12 mouse cellular contexts compared by ENCODE assay signal in genomic region chr2:132286376-132287076, GRCm38 (mm10). TPM values are rescaled to one million over a fixed set of nuclear protein-coding genes. Genes with fewer than 3 reads are reported as not detected.
A peak's percentile ranks its signal among the peaks of the same experiment; 100 is the strongest.
DNase-seq lines count a peak whose midpoint lies in the region; ATAC-seq and TF ChIP-seq lines count a peak whose summit lies in the region.
"Had no signal": no experiment of that assay in that cellular context is flagged by ENCODE, and none has a peak within 500 bp of the region (broad histone marks: within the 10 kb centered on the region; RNA-seq: fewer than 3 reads in every experiment).

No protein-coding gene starts in this region.

- no peak overlapping the region for H3K4me3 ChIP-seq in heart, adult 2 months
- no peak overlapping the region for H3K4me3 ChIP-seq in heart, embryonic 11.5 days (ENCODE audit: low read depth, low read length)
- no peak overlapping the region for H3K4me3 ChIP-seq in C2C12 (ENCODE audit: insufficient read depth, poor library complexity, severe bottlenecking)
- H3K4me3 ChIP-seq in bone marrow macrophage, adult 2 months (ENCODE audit: insufficient read depth, low read length), result no peak overlapping the region
- no peak overlapping the region for H3K4me3 ChIP-seq in heart, embryonic 15.5 days
- no peak overlapping the region for H3K4me3 ChIP-seq in hindbrain, embryonic 16.5 days (ENCODE audit: low read length)
- H3K4me3 ChIP-seq: forebrain, embryonic 12.5 days; hindbrain, embryonic 12.5 days; neural tube, embryonic 12.5 days had no signal

- no peak overlapping the region for H3ac ChIP-seq in C2C12 (ENCODE audit: control insufficient read depth, insufficient read length, low read depth)

- peak; percentile 40 for TF ChIP-seq CTCF in heart, adult 2 months (IDR thresholded peaks at IDR 0.05)
- no peak for TF ChIP-seq CTCF in C2C12 (IDR thresholded peaks at IDR 0.05; ENCODE audit: control insufficient read depth, insufficient read depth, insufficient read length)
- no peak for TF ChIP-seq CTCF in bone marrow macrophage, adult 2 months (IDR thresholded peaks at IDR 0.05; ENCODE audit: low read depth, low read length)

- H3K36me3 ChIP-seq in heart, adult 2 months (ENCODE audit: control insufficient read depth, insufficient read depth, low read length), result peaks cover 28% of the 10 kb centered on the region
- no peaks in the 10 kb centered on the region for H3K36me3 ChIP-seq in heart, embryonic 11.5 days (ENCODE audit: control insufficient read depth, insufficient read depth, low read length)
- no peaks in the 10 kb centered on the region for H3K36me3 ChIP-seq in C2C12 (ENCODE audit: control insufficient read depth, insufficient read depth)
- no peaks in the 10 kb centered on the region for H3K36me3 ChIP-seq in heart, embryonic 15.5 days
- no peaks in the 10 kb centered on the region for H3K36me3 ChIP-seq in hindbrain, embryonic 16.5 days (ENCODE audit: control insufficient read depth, insufficient read depth, low read length)
- H3K36me3 ChIP-seq: forebrain, embryonic 12.5 days; hindbrain, embryonic 12.5 days had no signal

- peak overlapping the region; percentile 92 for H3K27ac ChIP-seq in heart, adult 2 months
- H3K27ac ChIP-seq in heart, embryonic 11.5 days (ENCODE audit: low read depth, low read length), result no peak overlapping the region
- peak overlapping the region; percentile 77 for H3K27ac ChIP-seq in bone marrow macrophage, adult 2 months (ENCODE audit: insufficient read depth, low read depth, low read length)
- peak overlapping the region; percentile 81 for H3K27ac ChIP-seq in heart, embryonic 15.5 days
- H3K27ac ChIP-seq in hindbrain, embryonic 16.5 days (ENCODE audit: low read depth, low read length), result no peak overlapping the region
- H3K27ac ChIP-seq: forebrain, embryonic 12.5 days; hindbrain, embryonic 12.5 days; neural tube, embryonic 12.5 days had no signal

- TF ChIP-seq POLR2A in heart, adult 2 months (IDR thresholded peaks at IDR 0.05; ENCODE audit: insufficient read depth, low read depth, low read length), result no peak
- no peak for TF ChIP-seq POLR2A in bone marrow macrophage, adult 2 months (IDR thresholded peaks at IDR 0.05; ENCODE audit: borderline replicate concordance, low read depth, low read length)

- no peak overlapping the region for H3K4me2 ChIP-seq in heart, embryonic 11.5 days
- peak overlapping the region; percentile 27; the same call in 1 of the 2 replicates for H3K4me2 ChIP-seq in heart, embryonic 15.5 days
- no peak overlapping the region for H3K4me2 ChIP-seq in hindbrain, embryonic 16.5 days (ENCODE audit: low read length)
- H3K4me2 ChIP-seq: forebrain, embryonic 12.5 days; hindbrain, embryonic 12.5 days; neural tube, embryonic 12.5 days had no signal

- peaks cover 37% of the 10 kb centered on the region for H3K79me3 ChIP-seq in C2C12 (ENCODE audit: low read depth)

- peaks cover 5% of the 10 kb centered on the region; the same call in 1 of the 2 replicates for H3K79me2 ChIP-seq in heart, adult 2 months (replicated peaks; ENCODE audit: control insufficient read depth, insufficient read depth, low read length)
- H3K79me2 ChIP-seq in C2C12 (ENCODE audit: control insufficient read depth, insufficient read depth), result peaks cover 89% of the 10 kb centered on the region

- ATAC-seq in heart, embryonic 11.5 days (replicated peaks; ENCODE audit: insufficient number of reproducible peaks, low FRiP score, low TSS enrichment), result no peak
- ATAC-seq in heart, embryonic 15.5 days (replicated peaks; ENCODE audit: insufficient number of reproducible peaks, insufficient read depth, low FRiP score, low read depth), result no peak
- ATAC-seq in hindbrain, embryonic 16.5 days, result no peak
- ATAC-seq: lung, postnatal 0 days had no signal

- peaks cover 35% of the 10 kb centered on the region for H3K4me1 ChIP-seq in heart, adult 2 months (ENCODE audit: control insufficient read depth, insufficient read depth, low read length)
- H3K4me1 ChIP-seq in heart, embryonic 11.5 days (ENCODE audit: control insufficient read depth, insufficient read depth, low read length), result peaks cover 43% of the 10 kb centered on the region
- H3K4me1 ChIP-seq in bone marrow macrophage, adult 2 months (ENCODE audit: control insufficient read depth, insufficient read depth, low read length), result peaks cover 52% of the 10 kb centered on the region
- H3K4me1 ChIP-seq in heart, embryonic 15.5 days (replicated peaks), result peaks cover 63% of the 10 kb centered on the region
- H3K4me1 ChIP-seq in hindbrain, embryonic 16.5 days (ENCODE audit: control insufficient read depth, insufficient read depth, low read depth, low read length), result peaks cover 19% of the 10 kb centered on the region

- no peak overlapping the region for H3K9ac ChIP-seq in heart, adult 2 months (ENCODE audit: low read depth, low read length)
- no peak overlapping the region for H3K9ac ChIP-seq in heart, embryonic 11.5 days (ENCODE audit: low read depth, low read length)
- no peak overlapping the region for H3K9ac ChIP-seq in heart, embryonic 15.5 days
- no peak overlapping the region for H3K9ac ChIP-seq in hindbrain, embryonic 16.5 days (ENCODE audit: low read depth, low read length)
- H3K9ac ChIP-seq: forebrain, embryonic 12.5 days; hindbrain, embryonic 12.5 days; neural tube, embryonic 12.5 days had no signal

- TF ChIP-seq EP300 in heart, adult 2 months (IDR thresholded peaks at IDR 0.05; ENCODE audit: insufficient read depth, low read depth, low read length), result 0 out of 2 replicates have a peak, but pooled peaks have one; percentile 45

- WGBS in heart, adult 2 months, result 31% methylated on average over 9 of the region's 9 CpGs
- WGBS in heart, embryonic 11.5 days (ENCODE audit: insufficient replicate concordance), result 83% methylated on average over 9 of the region's 9 CpGs
- 53% methylated on average over 9 of the region's 9 CpGs for WGBS in heart, embryonic 15.5 days
- WGBS in hindbrain, embryonic 16.5 days, result 81% methylated on average over 9 of the region's 9 CpGs

- DNase-seq in heart, adult 2 months, result peak in 1 of 2 experiments; percentile 59
- no peak for DNase-seq in frontal cortex, postnatal 36 days (ENCODE audit: low spot score in 2 of 2)
- DNase-seq in neural tube, embryonic 10.5 days (ENCODE audit: extremely low spot score, low spot score), result no peak

- H3K27me3 ChIP-seq in heart, adult 2 months (ENCODE audit: control insufficient read depth, insufficient read depth, low read length), result no peaks in the 10 kb centered on the region
- H3K27me3 ChIP-seq in heart, embryonic 11.5 days (ENCODE audit: control insufficient read depth, insufficient read depth, low read length), result 0 out of 2 replicates have a peak, but pooled peaks cover 4% of the 10 kb centered on the region
- H3K27me3 ChIP-seq in C2C12 (ENCODE audit: control insufficient read depth, insufficient read depth, insufficient read length), result no peaks in the 10 kb centered on the region
- H3K27me3 ChIP-seq in heart, embryonic 15.5 days, result no peaks in the 10 kb centered on the region
- H3K27me3 ChIP-seq in hindbrain, embryonic 16.5 days (replicated peaks; ENCODE audit: control insufficient read depth, insufficient read depth, low read length), result no peaks in the 10 kb centered on the region
- H3K27me3 ChIP-seq: forebrain, embryonic 12.5 days; hindbrain, embryonic 12.5 days; neural tube, embryonic 12.5 days had no signal

- intact Hi-C loops in heart, adult 2 months (cut with DNase I), result no loop called here

- no peaks in the 10 kb centered on the region for H3K9me3 ChIP-seq in heart, embryonic 11.5 days (replicated peaks; ENCODE audit: control insufficient read depth, low read length)
- no peaks in the 10 kb centered on the region for H3K9me3 ChIP-seq in heart, embryonic 15.5 days (replicated peaks)
- peaks cover 3% of the 10 kb centered on the region; the same call in 1 of the 2 replicates for H3K9me3 ChIP-seq in hindbrain, embryonic 16.5 days (ENCODE audit: control insufficient read depth, low read length)
- H3K9me3 ChIP-seq: forebrain, embryonic 12.5 days; neural tube, embryonic 12.5 days had no signal

TF ChIP-seq in C2C12, 6 proteins besides CTCF, POLR2A, EP300 and RAD21:
- TF ChIP-seq FOSL1 (IDR thresholded peaks at IDR 0.05; ENCODE audit: insufficient read depth, low read length, poor library complexity, severe bottlenecking) (no peak), CEBPB (IDR thresholded peaks at IDR 0.05; ENCODE audit: low read depth) (no peak), MAX (IDR thresholded peaks at IDR 0.05) (no peak), MYOD1 (IDR thresholded peaks at IDR 0.05; ENCODE audit: control insufficient read depth, insufficient read length, low read depth) (no peak), USF1 (IDR thresholded peaks at IDR 0.05; ENCODE audit: low read depth) (peak; percentile 100), MYOG (IDR thresholded peaks at IDR 0.05; ENCODE audit: control insufficient read depth, extremely low read depth, insufficient read length) (no peak)

RNA-seq across cellular contexts. Expression of gene Cds2, which starts 23.6 kb away (rescaled TPM):
- total RNA-seq in heart, adult 2 months (2021), result 10 to 100 TPM; 75.4 to 90.4 TPM
- polyA plus RNA-seq in heart, adult 2 months (2012; rRNA removed), result 48.0 and 85.1 TPM in 2 replicates
- 13.0 and 18.5 TPM in 2 replicates for polyA plus RNA-seq in heart, embryonic 11.5 days (2014; fragmentation: Nextera tagmentation; extraction: Ambion mirVana)
- polyA plus RNA-seq in C2C12 (2012; fragmentation: generic; extraction: Trizol), result 13.4 TPM
- polyA plus RNA-seq in bone marrow macrophage, adult 2 months (2012; ENCODE audit: insufficient read depth, insufficient read length, missing spikeins), result 45.9 and 57.8 TPM in 2 replicates
- 20.8 and 26.9 TPM in 2 replicates for polyA plus RNA-seq in heart, embryonic 15.5 days (2015; fragmentation: Nextera tagmentation; extraction: Ambion mirVana)
- 46.2 and 46.3 TPM in 2 replicates for polyA plus RNA-seq in hindbrain, embryonic 16.5 days (2015; fragmentation: Nextera tagmentation; extraction: Ambion mirVana)

RNA-seq across cellular contexts. Expression of gene Pcna, which starts 33.4 kb away (rescaled TPM):
- 10 to 100 TPM; 36.5 to 39.9 TPM for total RNA-seq in heart, adult 2 months (2021)
- polyA plus RNA-seq in heart, adult 2 months (2012; rRNA removed), result 25.9 and 35.8 TPM in 2 replicates
- polyA plus RNA-seq in heart, embryonic 11.5 days (2014; fragmentation: Nextera tagmentation; extraction: Ambion mirVana), result 209 and 212 TPM in 2 replicates
- polyA plus RNA-seq in C2C12 (2012; fragmentation: generic; extraction: Trizol), result 228 TPM
- 318 and 323 TPM in 2 replicates for polyA plus RNA-seq in bone marrow macrophage, adult 2 months (2012; ENCODE audit: insufficient read depth, insufficient read length, missing spikeins)
- polyA plus RNA-seq in heart, embryonic 15.5 days (2015; fragmentation: Nextera tagmentation; extraction: Ambion mirVana), result 138 and 157 TPM in 2 replicates
- polyA plus RNA-seq in hindbrain, embryonic 16.5 days (2015; fragmentation: Nextera tagmentation; extraction: Ambion mirVana), result 112 and 114 TPM in 2 replicates

RNA-seq across cellular contexts. Expression of gene Tmem230, which starts 38.9 kb away (rescaled TPM):
- total RNA-seq in heart, adult 2 months (2021), result 10 to 100 TPM; 23.1 to 23.3 TPM
- polyA plus RNA-seq in heart, adult 2 months (2012; rRNA removed), result 28.0 and 43.2 TPM in 2 replicates
- 42.1 and 44.2 TPM in 2 replicates for polyA plus RNA-seq in heart, embryonic 11.5 days (2014; fragmentation: Nextera tagmentation; extraction: Ambion mirVana)
- 29.1 TPM for polyA plus RNA-seq in C2C12 (2012; fragmentation: generic; extraction: Trizol)
- 46.9 and 50.0 TPM in 2 replicates for polyA plus RNA-seq in bone marrow macrophage, adult 2 months (2012; ENCODE audit: insufficient read depth, insufficient read length, missing spikeins)
- 40.2 and 41.3 TPM in 2 replicates for polyA plus RNA-seq in heart, embryonic 15.5 days (2015; fragmentation: Nextera tagmentation; extraction: Ambion mirVana)
- 47.1 and 48.0 TPM in 2 replicates for polyA plus RNA-seq in hindbrain, embryonic 16.5 days (2015; fragmentation: Nextera tagmentation; extraction: Ambion mirVana)

Comparison
In these comparisons a context has a peak if more than half of its experiments do, and no peak if none do; other contexts are left out.
1. H3K27ac ChIP-seq: peak in heart, adult 2 months (single experiment), bone marrow macrophage, adult 2 months (single experiment) and heart, embryonic 15.5 days (single experiment); none in heart, embryonic 11.5 days (single experiment) and hindbrain, embryonic 16.5 days (single experiment).